Mouse (Mus musculus): Measurements from ENCODE around the gene Slc9a8.
A peak's percentile ranks its signal among the peaks of the same experiment; 100 is the strongest.

The Slc9a8 gene

GRCm38 (mm10) chr2:167415970-167416563 lies 5.4 kb upstream of the Slc9a8 start:
- DNase-seq = no peak

- DNase-seq = no peak
Observed at GRCm38 (mm10) chr2:167417048-167417447, 4.5 kb upstream of the Slc9a8 start.

- DNase-seq = peak; percentile 88
Observed at GRCm38 (mm10) chr2:167417694-167418093, 3.8 kb upstream of the Slc9a8 start.

- DNase-seq = peak; percentile 85
Observed at GRCm38 (mm10) chr2:167419204-167419603, 2.3 kb upstream of the Slc9a8 start.

- peak; percentile 61 for DNase-seq
Observed at GRCm38 (mm10) chr2:167420811-167421241, 686 bp upstream of the Slc9a8 start.

GRCm38 (mm10) chr2:167422150-167422470 lies 598 bp downstream of the Slc9a8 start:
- no peak for DNase-seq

GRCm38 (mm10) chr2:167423031-167423611 lies 1.6 kb downstream of the Slc9a8 start:
- DNase-seq = peak; percentile 39

- peak; percentile 25 for DNase-seq
Observed at GRCm38 (mm10) chr2:167424040-167424439, 2.5 kb downstream of the Slc9a8 start.

GRCm38 (mm10) chr2:167424516-167424915 lies 3.0 kb downstream of the Slc9a8 start:
- DNase-seq = peak; percentile 18

- no peak for DNase-seq
Observed at GRCm38 (mm10) chr2:167425407-167425806, 3.9 kb downstream of the Slc9a8 start.

GRCm38 (mm10) chr2:167429596-167429995 lies 8.1 kb downstream of the Slc9a8 start:
- DNase-seq = no peak

- DNase-seq = no peak
Observed at GRCm38 (mm10) chr2:167430737-167431417, 9.4 kb downstream of the Slc9a8 start.

- no peak for DNase-seq
Observed at GRCm38 (mm10) chr2:167431418-167431776, 9.9 kb downstream of the Slc9a8 start.

GRCm38 (mm10) chr2:167434570-167434969 lies 13.1 kb downstream of the Slc9a8 start:
- no peak for DNase-seq

GRCm38 (mm10) chr2:167435631-167436030 lies 14.1 kb downstream of the Slc9a8 start:
- no peak for DNase-seq

GRCm38 (mm10) chr2:167436371-167436770 lies 14.9 kb downstream of the Slc9a8 start:
- no peak for DNase-seq

GRCm38 (mm10) chr2:167439422-167439821 lies 17.9 kb downstream of the Slc9a8 start:
- peak; percentile 64 for DNase-seq

- DNase-seq = peak; percentile 84
Observed at GRCm38 (mm10) chr2:167443411-167444193, 22.1 kb downstream of the Slc9a8 start.

GRCm38 (mm10) chr2:167445911-167446780 lies 24.6 kb downstream of the Slc9a8 start:
- DNase-seq = no peak

- no peak for DNase-seq
Observed at GRCm38 (mm10) chr2:167447207-167447606, 25.7 kb downstream of the Slc9a8 start.

- DNase-seq = no peak
Observed at GRCm38 (mm10) chr2:167447629-167448028, 26.1 kb downstream of the Slc9a8 start.

Data from cerebellum, adult 9-10 months (tissue).